Mouse (Mus musculus) gastrocnemius, adult 2 months (tissue): ENCODE measurements around the gene Cers6. TPM values are rescaled to one million over a fixed set of nuclear protein-coding genes. Genes with fewer than 3 reads are reported as not detected.
A peak's percentile ranks its signal among the peaks of the same experiment; 100 is the strongest.

ENCODE experiments used
- DNase-seq: peaks from one replicate; pipeline ENCODE4 v3.0.0; 2022
- H3K27ac ChIP-seq: fragments of 200-600 bp; 2 replicates; pipeline ENCODE4 v1.8.1; 2022; ENCODE audit warnings: mild to moderate bottlenecking
- H3K4me3 ChIP-seq: fragments of 200-600 bp; 2 replicates; pipeline ENCODE4 v1.8.1; 2022; ENCODE audit warnings: mild to moderate bottlenecking, moderate library complexity
- CTCF ChIP-seq: fragments of 200-600 bp; IDR thresholded peaks from 2 replicates; pipeline ENCODE4 v1.8.1; 2022; ENCODE audit warnings: antibody characterized with exemption, mild to moderate bottlenecking, moderate library complexity
- intact Hi-C: fragments of 180-260 bp; cut with DNase I; formaldehyde crosslinking; loops from one replicate; pipeline ENCODE4 v1.15.1; 2025
- total RNA-seq, 2 experiments: library from RNA; stranded (reverse); gene quantifications; 2 replicates each; pipeline ENCODE4 v1.2.3; 2021

The Cers6 gene
- total RNA-seq, 2 experiments from 2014 or later: 0.59 to 1.6 TPM

- no peak for TF ChIP-seq CTCF
- H3K27ac ChIP-seq: no peak overlapping the region
- DNase-seq: no peak
- peak overlapping the region; percentile 45 for H3K4me3 ChIP-seq
- intact Hi-C loops: no loop called here
Measured at GRCm38 (mm10) chr2:68907721-68908463, 46.7 kb downstream of the Cers6 start.

- TF ChIP-seq CTCF: no peak
- DNase-seq: no peak
- Histone ChIP-seq H3K4me3 (no peak overlapping the region), H3K27ac (no peak overlapping the region)
- intact Hi-C loops: no loop called here
Measured at GRCm38 (mm10) chr2:68910727-68911126, 49.5 kb downstream of the Cers6 start.

- Histone ChIP-seq H3K27ac (no peak overlapping the region), H3K4me3 (no peak overlapping the region)
- no peak for TF ChIP-seq CTCF
- DNase-seq: no peak
- intact Hi-C loops: no loop called here
Measured at GRCm38 (mm10) chr2:68911587-68912483, 50.6 kb downstream of the Cers6 start.

GRCm38 (mm10) chr2:68915742-68916141 is 54.5 kb downstream of the Cers6 start:
- no peak for TF ChIP-seq CTCF
- no peak overlapping the region for H3K27ac ChIP-seq
- DNase-seq: no peak
- intact Hi-C loops: no loop called here
- H3K4me3 ChIP-seq: no peak overlapping the region

GRCm38 (mm10) chr2:68916299-68916698 is 55.1 kb downstream of the Cers6 start:
- Histone ChIP-seq H3K4me3 (no peak overlapping the region), H3K27ac (no peak overlapping the region)
- no peak for DNase-seq
- no peak for TF ChIP-seq CTCF
- intact Hi-C loops: no loop called here

GRCm38 (mm10) chr2:68917010-68917409 is 55.8 kb downstream of the Cers6 start:
- no peak overlapping the region for H3K27ac ChIP-seq
- H3K4me3 ChIP-seq: no peak overlapping the region
- no peak for DNase-seq
- intact Hi-C loops: no loop called here
- no peak for TF ChIP-seq CTCF

- no peak for DNase-seq
- H3K27ac ChIP-seq: no peak overlapping the region
- intact Hi-C loops: no loop called here
- no peak for TF ChIP-seq CTCF
- no peak overlapping the region for H3K4me3 ChIP-seq
Measured at GRCm38 (mm10) chr2:68917524-68917923, 56.3 kb downstream of the Cers6 start.

GRCm38 (mm10) chr2:68924344-68924743 is 63.1 kb downstream of the Cers6 start:
- intact Hi-C loops: no loop called here
- Histone ChIP-seq H3K4me3 (no peak overlapping the region), H3K27ac (no peak overlapping the region)
- no peak for DNase-seq
- TF ChIP-seq CTCF: no peak

GRCm38 (mm10) chr2:68925542-68925941 is 64.3 kb downstream of the Cers6 start:
- no peak for TF ChIP-seq CTCF
- Histone ChIP-seq H3K27ac (no peak overlapping the region), H3K4me3 (no peak overlapping the region)
- intact Hi-C loops: no loop called here
- DNase-seq: no peak

GRCm38 (mm10) chr2:68926913-68927790 is 65.9 kb downstream of the Cers6 start:
- intact Hi-C loops: no loop called here
- Histone ChIP-seq H3K4me3 (no peak overlapping the region), H3K27ac (no peak overlapping the region)
- TF ChIP-seq CTCF: no peak
- DNase-seq: no peak

- Histone ChIP-seq H3K4me3 (no peak overlapping the region), H3K27ac (no peak overlapping the region)
- TF ChIP-seq CTCF: no peak
- intact Hi-C loops: no loop called here
- no peak for DNase-seq
Measured at GRCm38 (mm10) chr2:68932240-68932639, 71.0 kb downstream of the Cers6 start.

GRCm38 (mm10) chr2:68932656-68933055 is 71.4 kb downstream of the Cers6 start:
- intact Hi-C loops: no loop called here

GRCm38 (mm10) chr2:68934651-68935050 is 73.4 kb downstream of the Cers6 start:
- intact Hi-C loops: no loop called here
- TF ChIP-seq CTCF: no peak
- DNase-seq: no peak
- H3K4me3 ChIP-seq: no peak overlapping the region
- peak overlapping the region; percentile 28; the same call in 1 of the 2 replicates for H3K27ac ChIP-seq

More at GRCm38 (mm10) chr2:68932656-68933055, 71.4 kb downstream of the Cers6 start:
- DNase-seq: no peak
- H3K4me3 ChIP-seq: no peak overlapping the region
- TF ChIP-seq CTCF: no peak
- H3K27ac ChIP-seq: no peak overlapping the region
